Mouse (Mus musculus) stomach, embryonic 14.5 days (tissue): Measurements from ENCODE around the gene Pqlc3. TPM values are rescaled to one million over a fixed set of nuclear protein-coding genes. Genes with fewer than 3 reads are reported as not detected.

Source experiments
- ATAC-seq: fragments of 200-750 bp; cut with Nextera tagmentation; 2 replicates; pipeline ENCODE4 v1.8.0; 2017; ENCODE audit warnings: low read depth, moderate TSS enrichment; ENCODE audit not compliant: insufficient number of reproducible peaks, insufficient read depth, low FRiP score
- H3K27ac ChIP-seq: fragments of 300-500 bp; sonication (generic); 2 replicates; pipeline ENCODE4 v1.5.1; 2014; ENCODE audit warnings: mild to moderate bottlenecking, low read length, moderate library complexity, mixed read lengths
- H3K27me3 ChIP-seq: fragments of 300-500 bp; sonication (generic); 2 replicates; pipeline ENCODE4 v1.6.1; 2014; ENCODE audit warnings: low read length, control low read depth, mixed read lengths; ENCODE audit not compliant: control insufficient read depth, insufficient read depth
- H3K36me3 ChIP-seq: fragments of 300-500 bp; sonication (generic); 2 replicates; pipeline ENCODE4 v1.6.1; 2014; ENCODE audit warnings: mild to moderate bottlenecking, control low read depth, low read length, moderate library complexity, mixed read lengths; ENCODE audit not compliant: control insufficient read depth, insufficient read depth
- H3K4me1 ChIP-seq: fragments of 300-500 bp; sonication (generic); 2 replicates; pipeline ENCODE4 v1.6.1; 2014; ENCODE audit warnings: low read length, control low read depth, mixed read lengths; ENCODE audit not compliant: control insufficient read depth, insufficient read depth
- H3K4me2 ChIP-seq: fragments of 300-500 bp; sonication (generic); replicated peaks from 2 replicates; pipeline ENCODE4 v1.6.1; 2014; ENCODE audit warnings: low read depth, low read length, control low read depth
- H3K4me3 ChIP-seq: fragments of 300-500 bp; sonication (generic); 2 replicates; pipeline ENCODE4 v1.5.1; 2014; ENCODE audit warnings: low read depth, low read length, control low read depth
- H3K9ac ChIP-seq: fragments of 300-500 bp; sonication (generic); replicated peaks from 2 replicates; pipeline ENCODE4 v1.6.1; 2014; ENCODE audit warnings: low read depth, mild to moderate bottlenecking, control low read depth, low read length, moderate library complexity, mixed read lengths
- H3K9me3 ChIP-seq: fragments of 300-500 bp; sonication (generic); 2 replicates; pipeline ENCODE4 v1.6.1; 2016; ENCODE audit warnings: low read depth, low read length, control low read depth; ENCODE audit not compliant: control insufficient read depth
- WGBS: fragments of 180-500 bp; shearing (Covaris S2); extraction: QIAGEN DNeasy Blood & Tissue Kit; methylation state at CpG from one replicate; pipeline ENCODE4 v1.1.7; 2014; 5-methylcytosine and 5-hydroxymethylcytosine counted together
- polyA plus RNA-seq: library from polyadenylated mRNA; unstranded; fragments of >200 nt; fragmentation: Nextera tagmentation; extraction: Ambion mirVana; gene quantifications from 2 replicates; pipeline ENCODE4 v1.2.1, GENCODE M21; 2014

Pqlc3 gene
- polyA plus RNA-seq, 1 experiment from 2014 or later, result 8.3 TPM

GRCm38 (mm10) chr12:16948239-16948638 is 52.0 kb downstream of the Pqlc3 start:
- H3K27ac ChIP-seq, result no peak overlapping the region
- H3K4me3 ChIP-seq, result no peak overlapping the region
- no peak for ATAC-seq
- no peaks in the 10 kb centered on the region for H3K27me3 ChIP-seq
- H3K36me3 ChIP-seq, result peaks cover 15% of the 10 kb centered on the region
- WGBS, result 91% methylated on average over 6 of the region's 6 CpGs
- H3K4me2 ChIP-seq, result no peak overlapping the region
- no peaks in the 10 kb centered on the region for H3K4me1 ChIP-seq
- H3K9me3 ChIP-seq, result no peaks in the 10 kb centered on the region
- H3K9ac ChIP-seq, result no peak overlapping the region

GRCm38 (mm10) chr12:16941976-16942375 is 58.2 kb downstream of the Pqlc3 start:
- H3K4me1 ChIP-seq, result no peaks in the 10 kb centered on the region
- ATAC-seq, result no peak
- peaks cover 12% of the 10 kb centered on the region for H3K36me3 ChIP-seq
- H3K27ac ChIP-seq, result no peak overlapping the region
- no peaks in the 10 kb centered on the region for H3K9me3 ChIP-seq
- WGBS, result 82% methylated on average over 3 of the region's 3 CpGs
- H3K27me3 ChIP-seq, result no peaks in the 10 kb centered on the region
- no peak overlapping the region for H3K4me3 ChIP-seq
- no peak overlapping the region for H3K4me2 ChIP-seq
- H3K9ac ChIP-seq, result no peak overlapping the region

Other genes starting within 250 kb of the Pqlc3 start
- gene Greb1, start 199.5 kb downstream of the Pqlc3 start, polyA plus RNA-seq, result 1.8 and 2.6 TPM in 2 replicates
- 48.4 and 49.1 TPM in 2 replicates for gene E2f6, start 189.4 kb downstream of the Pqlc3 start, polyA plus RNA-seq
- 25.5 and 25.8 TPM in 2 replicates for gene Rock2, start 105.5 kb downstream of the Pqlc3 start, polyA plus RNA-seq
- gene 2410004P03Rik, start 11.3 kb upstream of the Pqlc3 start, polyA plus RNA-seq, result 0.18 and 0.26 TPM in 2 replicates
- gene Kcnf1, start 176.5 kb upstream of the Pqlc3 start, polyA plus RNA-seq, result 0.38 and 0.43 TPM in 2 replicates